Mouse (Mus musculus): ENCODE measurements at regions not wholly inside any gene's neighbourhood (a gene's known extent, or its start where the extent isn't known, plus 50 kb on each side); places are given as distances from the start of the nearest gene placed in this dataset.

DNA sequence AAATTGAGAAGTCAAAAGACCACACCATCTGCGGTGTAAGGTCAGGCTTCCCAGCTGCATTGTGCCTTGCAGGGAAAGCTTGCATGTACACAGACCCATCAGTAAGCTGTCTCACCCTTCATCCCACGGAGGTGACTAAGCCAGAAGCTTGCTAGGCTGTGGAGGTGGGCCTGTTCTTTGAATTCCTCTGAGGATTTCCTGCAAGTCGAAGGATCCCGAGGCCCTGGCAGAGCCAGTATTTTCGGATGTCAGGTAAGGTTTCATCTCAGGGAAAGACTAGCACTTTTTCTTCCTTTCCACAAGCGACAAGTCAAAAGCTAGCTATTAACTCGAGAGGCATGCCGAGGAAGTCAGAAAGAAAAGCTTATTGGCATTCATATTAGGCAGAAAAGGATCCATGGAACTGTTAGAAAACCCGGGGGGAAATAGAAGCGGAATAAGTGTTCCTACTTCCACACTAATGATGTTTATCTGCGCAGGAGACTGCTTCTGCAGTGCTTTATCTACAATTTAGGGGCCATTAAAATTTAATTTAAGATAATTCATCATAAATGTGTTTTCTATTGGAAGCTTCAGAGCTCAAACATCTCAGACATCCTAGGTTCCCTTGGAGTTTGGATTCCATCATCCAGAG, 148.3 kb upstream of the Atp2b1 start:
- no peak for DNase-seq (ENCODE audit: low spot score)

DNA sequence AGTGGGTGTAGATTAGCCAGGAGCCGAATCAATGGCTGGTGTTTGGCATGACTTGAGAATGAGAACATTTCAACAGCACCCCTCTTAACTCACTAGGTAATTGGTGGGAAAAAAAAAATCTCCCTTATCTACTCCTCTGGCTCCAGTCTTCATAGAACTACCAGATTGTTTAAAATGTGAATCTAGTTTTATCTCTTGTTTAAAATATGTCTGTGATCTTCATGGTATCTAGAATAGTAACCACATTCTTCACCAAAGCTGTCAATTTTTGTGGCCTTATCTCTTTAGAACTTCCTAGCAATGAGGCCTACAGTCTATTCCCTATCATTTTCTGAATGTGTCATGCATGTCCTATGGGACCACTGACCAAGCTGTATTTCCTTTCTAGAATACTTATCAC, 134.4 kb upstream of the Atp2b1 start:
- DNase-seq (ENCODE audit: low spot score) = no peak

DNA sequence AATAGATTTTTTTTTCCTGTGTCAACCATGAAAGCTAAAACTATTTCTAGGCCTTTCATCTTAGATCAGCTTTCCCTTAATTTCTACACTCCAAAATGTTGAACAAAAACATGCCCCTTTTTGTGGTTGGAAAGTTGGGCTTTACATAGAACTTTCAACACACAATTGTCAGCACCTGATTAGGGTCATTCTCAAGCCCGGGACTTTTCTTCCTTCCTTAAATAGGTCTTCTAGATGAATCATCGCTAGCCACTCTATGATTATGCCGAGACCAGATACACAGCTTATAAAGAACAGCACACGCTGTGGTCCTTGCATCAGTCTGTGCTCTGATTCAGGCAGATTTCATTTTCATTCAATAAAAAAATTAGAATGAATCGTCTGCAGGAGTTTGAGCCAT, 133.3 kb upstream of the Atp2b1 start:
- DNase-seq (ENCODE audit: low spot score) = no peak

DNA sequence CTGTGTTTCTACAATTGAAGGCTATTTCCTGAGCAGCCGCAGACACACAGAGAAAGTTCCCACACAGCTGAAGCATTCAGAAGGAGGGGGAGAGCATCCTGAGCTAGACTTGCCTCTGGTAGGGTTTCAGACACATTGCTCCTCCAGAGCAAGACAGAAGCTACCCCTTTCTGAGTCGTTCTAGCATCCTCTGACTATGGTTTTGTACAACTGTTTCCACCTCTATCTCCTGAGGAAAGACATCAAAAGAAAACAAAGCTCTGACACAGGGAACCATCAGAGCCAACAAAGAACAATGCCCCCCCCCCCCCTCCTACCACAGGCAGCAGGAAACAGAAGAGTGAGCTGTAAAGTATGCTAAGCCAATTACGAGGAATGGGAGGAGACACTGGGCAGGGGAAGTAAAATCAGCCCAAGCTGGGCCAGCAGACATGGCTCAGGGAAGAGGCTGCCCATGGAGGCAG, 132.3 kb upstream of the Atp2b1 start:
- no peak for DNase-seq (ENCODE audit: low spot score)

DNA sequence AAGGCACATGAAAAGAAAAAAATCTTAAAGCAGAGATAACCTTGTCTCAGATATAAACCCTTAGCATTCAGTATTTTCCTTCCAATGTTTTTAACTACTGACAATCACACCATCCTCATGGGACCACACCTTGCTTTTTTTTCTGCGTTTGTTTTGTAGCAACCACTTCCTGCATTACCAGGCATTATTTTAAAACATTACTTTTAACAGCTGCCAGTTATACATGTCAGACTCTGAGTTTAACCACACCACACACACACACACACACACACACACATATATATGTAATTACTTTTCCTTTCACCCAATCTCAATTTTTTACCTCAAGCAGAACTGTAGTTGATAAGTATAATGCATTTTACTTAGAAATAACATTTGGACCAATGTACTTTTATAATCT, 128.8 kb upstream of the Atp2b1 start:
- DNase-seq (ENCODE audit: low spot score) = no peak

DNA sequence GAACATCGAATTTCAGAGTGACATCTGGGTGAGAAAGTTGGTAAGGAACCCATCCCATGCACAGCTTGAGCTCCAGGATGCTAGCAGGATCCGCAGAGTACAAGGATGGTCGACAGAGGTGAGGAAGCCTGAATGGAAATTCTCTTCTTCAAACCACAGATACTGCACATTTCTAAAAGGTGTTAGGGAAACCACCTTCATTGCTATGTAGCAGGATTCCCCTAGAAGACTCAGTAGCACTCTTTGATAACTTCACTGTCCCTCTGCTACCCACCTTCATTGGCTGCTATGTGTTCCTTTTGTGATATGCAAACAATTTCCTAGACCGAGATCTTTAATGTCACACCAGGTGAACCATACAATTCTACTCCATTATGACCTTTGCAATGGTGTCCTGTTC, 128.1 kb upstream of the Atp2b1 start:
- DNase-seq (ENCODE audit: low spot score) = no peak

DNA sequence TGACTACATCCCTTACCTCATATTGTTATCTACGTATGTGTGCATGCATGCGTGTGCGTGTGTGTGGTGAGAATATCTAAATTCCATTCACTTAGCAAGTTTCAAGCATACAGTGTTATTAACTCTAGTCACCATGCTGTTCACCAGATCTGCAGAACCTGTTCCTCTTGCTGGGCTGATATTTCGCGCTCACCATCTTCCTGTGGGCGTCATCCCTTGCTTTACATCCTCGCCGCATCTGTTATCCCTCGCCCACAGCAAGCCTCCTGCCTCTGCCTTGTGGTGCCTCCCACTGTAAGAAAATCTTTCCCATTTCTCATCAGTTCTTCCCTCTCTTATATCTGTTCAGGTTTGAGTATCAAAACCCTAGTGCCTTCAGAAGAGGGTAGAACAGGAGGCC, 124.4 kb upstream of the Atp2b1 start:
- no peak for DNase-seq (ENCODE audit: low spot score)

DNA sequence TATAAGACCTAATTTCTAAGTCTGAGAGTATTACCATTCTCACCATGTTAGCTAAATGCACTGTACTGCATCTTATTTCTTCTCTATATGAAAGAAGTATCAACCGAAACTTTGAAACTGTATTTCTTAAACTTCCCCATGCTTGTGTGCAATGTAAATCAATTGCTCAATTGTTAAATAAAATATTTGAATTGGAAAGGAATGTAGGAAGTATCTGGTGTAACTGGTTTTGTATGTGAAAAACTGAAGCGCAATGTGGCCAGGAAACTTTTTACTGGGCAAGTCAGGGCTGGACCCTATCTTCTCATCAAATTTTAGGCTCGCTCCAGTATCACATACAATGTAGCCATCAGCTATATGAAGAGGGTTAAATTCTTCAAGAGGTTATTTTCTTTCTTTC, 123.8 kb upstream of the Atp2b1 start:
- DNase-seq (ENCODE audit: low spot score) = no peak

DNA sequence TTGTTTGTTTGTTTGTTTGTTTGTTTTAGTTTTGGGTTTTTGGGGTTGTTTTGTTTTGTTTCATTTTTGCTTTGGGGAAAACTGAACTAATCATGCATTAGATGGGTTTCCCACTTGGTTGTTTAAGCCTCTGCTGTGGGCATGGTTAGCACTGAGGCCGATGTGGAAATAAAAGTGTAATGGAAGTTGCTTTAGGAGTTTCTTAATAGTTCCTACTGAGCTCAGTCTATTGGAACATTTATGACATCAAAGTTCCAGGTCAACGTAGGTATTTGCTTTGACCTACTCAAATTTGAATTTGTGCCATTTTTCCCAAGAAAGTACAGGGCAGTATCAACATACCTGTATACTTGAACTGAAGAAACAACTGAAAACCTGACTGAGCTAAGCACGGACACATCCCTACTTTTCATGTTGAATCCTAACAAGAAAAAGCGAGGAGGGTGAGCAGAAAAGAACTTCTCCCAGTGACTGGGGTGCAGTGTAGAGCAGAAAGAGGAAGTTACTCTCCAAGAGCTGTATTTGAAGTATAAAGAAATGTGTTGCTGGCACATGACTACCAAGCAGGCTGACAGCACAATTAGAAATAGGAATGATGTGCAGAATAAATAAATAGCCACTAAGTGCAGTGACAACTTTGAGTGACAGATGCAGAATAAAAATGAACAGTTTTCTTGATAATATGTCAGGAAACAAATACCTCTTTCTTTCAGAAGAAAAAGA, 122.0 kb upstream of the Atp2b1 start:
- no peak for DNase-seq (ENCODE audit: low spot score)

DNA sequence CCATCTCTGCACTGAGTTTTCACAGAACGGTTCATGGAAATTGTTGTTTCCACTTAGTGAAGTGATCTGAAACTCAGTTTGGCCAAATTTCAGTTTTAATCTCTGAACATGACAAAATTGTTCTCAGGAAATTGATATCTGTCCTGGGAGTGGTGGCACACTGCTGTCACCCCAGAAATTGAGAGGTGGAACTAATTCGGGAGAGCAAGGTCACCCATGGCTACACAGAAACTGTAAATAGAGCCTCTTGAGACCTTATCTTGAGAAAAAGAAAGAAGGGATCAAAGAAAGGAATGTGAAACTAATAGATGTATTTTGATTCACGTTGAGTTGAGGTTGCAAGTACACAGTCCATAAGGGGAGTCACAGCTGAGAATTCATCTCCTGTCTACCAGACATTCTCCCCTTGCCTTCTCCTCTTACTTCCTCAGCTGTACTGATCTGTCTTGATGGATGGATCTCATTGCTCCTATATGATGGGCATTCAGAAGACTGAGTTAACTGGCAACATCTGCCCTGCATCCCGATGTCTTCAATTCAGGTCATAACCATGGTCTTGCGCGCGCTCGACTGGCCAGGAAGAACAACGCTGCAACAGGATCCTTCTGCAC, 120.2 kb upstream of the Atp2b1 start:
- DNase-seq (ENCODE audit: low spot score) = no peak

DNA sequence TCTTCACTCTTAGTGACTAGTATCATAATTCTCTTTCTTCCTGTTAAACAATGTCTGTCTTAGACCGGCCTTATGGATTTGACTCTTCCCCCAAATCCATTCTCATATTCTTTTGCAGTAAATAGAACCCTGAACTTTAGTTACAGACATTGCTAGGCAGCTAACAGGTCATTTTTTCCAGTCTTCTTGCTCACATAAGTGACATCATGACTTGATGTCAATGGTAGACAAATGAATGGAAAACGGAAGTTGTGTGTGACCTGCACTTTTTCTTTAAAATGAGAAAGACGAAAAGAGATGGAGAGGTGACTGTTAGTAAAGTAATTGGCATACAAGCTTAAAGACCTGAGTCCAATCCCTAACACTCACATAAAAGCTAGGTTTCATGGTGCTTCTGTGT, 118.2 kb upstream of the Atp2b1 start:
- no peak for DNase-seq (ENCODE audit: low spot score)

DNA sequence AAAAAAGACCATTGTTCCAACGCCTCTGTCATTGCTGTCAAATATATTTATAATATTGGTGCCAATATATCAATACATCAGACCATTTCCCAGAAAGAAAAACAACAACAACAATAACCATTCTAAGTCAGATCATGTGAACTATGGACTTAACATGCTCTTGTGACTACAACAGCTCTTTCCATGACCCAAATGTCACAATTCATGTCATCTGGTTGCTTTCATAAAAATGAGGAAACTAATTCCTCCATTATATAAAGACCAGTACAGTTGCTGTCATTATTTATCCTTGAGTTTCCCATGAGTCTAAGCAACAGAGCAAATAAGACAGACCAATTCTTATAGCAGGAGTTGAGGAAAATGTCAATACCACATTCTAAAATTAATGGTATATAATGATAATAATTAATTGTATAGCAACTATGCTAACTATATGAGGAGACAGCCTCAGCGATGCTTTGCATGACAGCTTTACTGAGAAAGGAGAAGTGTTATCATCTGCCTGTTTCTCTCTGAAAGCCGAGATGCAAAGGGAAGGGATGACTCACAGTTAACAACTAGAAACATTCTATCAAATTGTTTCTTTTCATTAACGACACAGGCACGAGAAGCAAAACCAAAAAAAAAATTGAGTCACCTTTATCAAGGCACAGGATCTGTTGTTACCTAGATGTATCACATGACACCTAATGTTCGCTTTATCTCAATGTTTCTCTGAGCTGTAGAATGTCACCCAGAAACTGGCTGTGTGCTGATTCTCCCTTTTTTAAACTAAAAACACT, 115.4 kb upstream of the Atp2b1 start:
- DNase-seq (ENCODE audit: low spot score) = no peak

DNA sequence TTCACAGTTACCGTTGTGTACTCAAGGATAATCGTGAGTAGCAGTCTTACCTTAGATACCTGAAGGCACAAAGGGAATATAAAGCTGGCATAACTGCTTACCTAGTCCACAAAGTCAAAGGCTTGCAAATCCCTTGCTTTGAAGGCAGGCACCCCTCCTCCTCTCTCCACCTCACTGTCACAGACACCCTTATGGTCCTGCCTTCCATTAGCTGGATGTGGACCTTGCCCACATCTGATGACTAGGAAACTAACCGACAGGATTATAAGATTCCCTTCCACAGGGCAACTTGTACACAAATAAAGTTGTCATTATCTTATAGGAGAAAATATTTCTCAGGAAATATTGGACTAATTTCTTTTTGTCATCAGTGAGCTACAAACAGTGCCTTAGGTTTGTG, 114.4 kb upstream of the Atp2b1 start:
- no peak for DNase-seq (ENCODE audit: low spot score)

DNA sequence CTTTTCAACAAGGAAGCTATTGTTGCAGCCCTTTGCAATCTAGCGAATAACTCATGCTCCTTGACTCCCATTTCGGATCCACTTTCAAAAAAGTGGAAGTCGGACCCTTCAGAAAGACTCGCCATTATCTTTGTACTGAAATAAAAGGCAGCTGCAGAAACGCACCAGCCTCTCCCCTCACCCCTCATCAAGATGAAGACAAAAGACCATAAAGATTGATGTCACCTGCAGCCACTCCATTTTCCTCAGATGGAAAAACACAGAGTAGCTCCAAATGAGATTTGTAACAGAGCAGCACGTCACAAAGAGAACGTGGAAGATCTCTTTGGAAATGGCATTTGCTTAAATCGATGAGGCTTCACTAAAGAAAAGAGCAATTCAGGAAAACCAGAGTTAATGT, 113.3 kb upstream of the Atp2b1 start:
- no peak for DNase-seq (ENCODE audit: low spot score)

DNA sequence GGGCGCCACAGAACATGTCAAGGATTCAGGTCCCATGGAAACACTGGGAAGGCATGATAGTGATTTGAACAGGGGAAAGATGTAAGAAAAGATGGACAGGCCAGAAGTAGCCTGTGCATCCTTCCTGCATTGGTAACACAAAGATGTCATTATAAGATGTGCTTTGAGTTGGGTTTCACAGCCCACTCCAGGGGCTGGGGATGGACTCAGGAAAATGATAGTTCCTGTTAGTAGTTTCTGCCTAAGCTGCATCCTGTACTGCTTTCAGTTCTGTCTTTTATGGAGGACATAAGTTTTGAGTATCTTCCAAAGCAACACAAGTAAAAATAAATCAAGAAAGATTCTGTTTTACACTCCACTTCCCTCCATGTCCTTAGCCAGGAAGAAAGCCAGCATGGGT, 109.2 kb upstream of the Atp2b1 start:
- no peak for DNase-seq (ENCODE audit: low spot score)

DNA sequence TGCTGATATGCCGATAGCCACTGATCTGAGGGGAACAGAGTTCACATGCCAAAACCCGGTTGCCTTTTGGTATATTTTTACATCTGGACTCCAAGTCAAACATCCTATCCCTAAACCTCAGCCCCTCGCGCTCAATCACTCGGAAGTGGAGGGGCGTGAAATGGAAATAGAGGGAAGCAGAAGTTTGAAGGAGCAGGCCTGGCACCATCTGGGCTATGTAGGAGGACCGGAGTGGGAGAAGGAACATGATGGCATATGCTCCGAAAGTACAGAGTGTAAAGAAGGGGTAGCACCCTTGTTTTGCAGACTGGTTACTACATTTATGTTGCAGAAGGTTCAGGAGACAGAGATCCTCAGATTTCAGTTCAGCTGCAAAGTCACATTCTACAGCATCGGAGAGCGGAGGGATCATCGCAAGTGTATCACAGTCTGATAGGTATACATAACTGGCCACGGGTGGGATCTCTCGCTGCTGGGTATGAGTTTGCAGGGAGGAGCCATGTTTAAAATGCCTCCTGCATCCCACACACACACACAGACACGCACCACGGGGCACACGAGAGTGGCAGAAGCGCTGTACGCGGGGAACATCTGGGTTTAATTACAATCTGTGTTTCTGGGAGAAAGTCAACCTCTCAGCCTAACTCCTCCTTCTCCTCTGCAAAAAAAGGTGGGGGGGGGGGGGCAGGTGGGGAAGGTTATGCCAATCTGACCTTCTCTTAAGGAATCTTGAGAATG, 107.2 kb upstream of the Atp2b1 start:
- DNase-seq (ENCODE audit: low spot score) = peak; percentile 51

DNA sequence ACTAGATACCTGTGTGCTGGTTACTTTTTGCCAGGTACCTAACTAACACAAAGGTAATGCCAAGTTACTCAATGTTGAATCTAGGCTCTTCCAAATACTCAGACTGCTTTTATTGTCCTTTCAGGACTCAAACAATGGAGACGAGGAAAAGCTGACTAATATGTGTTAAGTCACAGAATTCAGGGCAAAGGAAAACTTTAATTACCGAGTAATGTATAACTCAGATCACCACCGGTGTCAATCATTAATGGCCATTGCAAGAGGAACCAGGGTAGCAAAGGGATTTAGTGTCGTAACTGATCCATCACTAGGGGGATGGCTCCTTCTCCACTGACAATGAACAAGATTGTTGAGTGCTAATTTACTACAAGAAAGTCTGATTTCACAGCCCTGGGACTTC, 105.6 kb upstream of the Atp2b1 start:
- DNase-seq (ENCODE audit: low spot score) = no peak

DNA sequence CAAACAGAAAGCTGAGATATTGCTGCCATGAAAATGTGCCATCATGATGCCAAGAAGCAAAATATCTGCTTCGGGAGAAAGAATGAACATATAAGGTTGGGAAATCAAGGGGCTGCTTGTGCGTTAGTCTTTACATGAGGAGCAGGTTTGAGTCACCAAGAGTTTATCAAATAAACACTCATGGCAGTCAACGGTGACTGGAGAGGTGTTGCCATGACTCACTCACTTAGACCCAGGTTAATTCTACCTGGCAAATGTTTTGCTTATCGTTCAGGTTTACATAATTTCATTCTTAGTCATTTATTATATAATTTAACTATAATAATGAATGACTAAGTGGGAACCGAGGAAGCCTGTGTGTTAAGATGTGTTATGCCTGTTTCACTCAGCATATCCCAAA, 85.2 kb upstream of the Atp2b1 start:
- DNase-seq (ENCODE audit: low spot score) = no peak

DNA sequence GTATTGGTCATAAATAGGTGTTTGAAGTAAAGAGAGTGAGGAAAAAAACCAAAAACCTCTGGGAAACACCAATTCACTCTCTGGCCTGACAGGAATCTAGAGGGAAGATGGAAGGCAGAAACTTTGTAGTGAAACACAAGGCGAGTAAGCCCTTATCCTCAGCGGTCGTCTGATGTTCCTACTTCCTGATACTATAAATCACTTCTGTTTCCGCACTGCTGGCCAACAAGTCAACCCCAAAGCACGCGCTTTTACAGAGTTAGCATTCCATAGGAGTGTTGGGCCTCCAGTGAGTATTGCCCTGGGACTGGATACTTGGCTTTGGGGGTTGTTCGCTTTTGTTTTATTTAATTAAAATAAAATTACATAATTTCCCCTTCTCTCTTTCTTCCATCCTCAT, 82.7 kb upstream of the Atp2b1 start:
- DNase-seq (ENCODE audit: low spot score) = no peak

DNA sequence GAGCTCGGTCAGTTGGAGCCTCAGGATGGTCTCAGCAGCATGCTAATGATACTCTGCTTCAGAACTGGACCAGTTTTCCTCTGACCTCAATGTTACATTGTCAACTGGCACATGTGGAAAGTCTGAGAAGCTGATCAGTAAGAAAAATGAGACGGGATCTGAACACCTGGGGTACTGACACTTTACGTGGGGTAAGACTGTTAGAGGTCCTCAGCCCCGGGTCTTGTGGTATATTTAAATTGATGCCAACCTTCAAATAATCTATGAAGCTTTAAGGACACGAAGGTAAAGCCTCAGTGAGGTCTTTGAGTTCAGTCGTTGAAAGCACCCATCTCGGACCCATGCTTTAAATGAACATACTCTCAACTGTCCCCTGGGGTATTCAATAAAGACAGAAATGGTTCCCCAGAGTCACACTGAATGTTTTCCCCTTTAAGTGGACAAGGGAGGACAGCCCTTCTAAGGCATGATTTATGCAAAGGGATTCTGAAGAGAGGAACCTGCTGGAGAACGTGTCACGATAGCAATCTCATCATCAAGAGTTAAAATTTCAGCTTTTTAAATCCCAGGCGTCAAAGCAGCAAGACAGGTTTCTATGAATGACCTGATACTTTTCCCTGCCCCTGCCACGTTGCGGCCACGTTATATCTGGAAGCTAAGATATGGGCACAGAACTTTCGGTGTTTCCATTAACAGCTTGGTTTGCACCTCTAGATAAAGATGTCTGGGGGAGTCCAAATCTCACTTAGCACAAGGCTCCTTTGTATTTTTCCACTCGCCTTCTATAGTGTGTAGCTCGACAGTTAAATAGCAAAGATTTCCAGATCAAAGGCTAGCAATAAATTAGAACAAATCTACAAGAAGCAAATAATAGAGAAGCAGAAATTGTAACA, 76.7 kb upstream of the Atp2b1 start:
- DNase-seq (ENCODE audit: low spot score) = no peak

All from left cerebral cortex, adult 11 months (tissue).